Mouse (Mus musculus) megakaryocyte, embryonic 14.5 days (primary cell): ENCODE data around the gene Gm39115.

Experiments used
- FLI1 ChIP-seq: IDR thresholded peaks from 2 replicates; pipeline ENCODE4 v1.6.1; 2012; ENCODE audit warnings: low read length, inconsistent platforms, mixed read lengths
- GATA1 ChIP-seq: IDR thresholded peaks from 3 replicates; pipeline ENCODE4 v1.6.1; 2012; ENCODE audit warnings: mixed read lengths, low read length, inconsistent platforms, borderline replicate concordance

GRCm38 (mm10) chr7:142134206-142134995, 1.4 kb downstream of the Gm39115 start:
- TF ChIP-seq GATA1 (no peak), FLI1 (no peak)
